Mouse (Mus musculus): ENCODE measurements around the gene Il4ra. TPM values are rescaled to one million over a fixed set of nuclear protein-coding genes. Genes with fewer than 3 reads are reported as not detected.
A peak's percentile ranks its signal among the peaks of the same experiment; 100 is the strongest.

Gene Il4ra
- polyA plus RNA-seq, 1 experiment, result 23.0 TPM

DNA sequence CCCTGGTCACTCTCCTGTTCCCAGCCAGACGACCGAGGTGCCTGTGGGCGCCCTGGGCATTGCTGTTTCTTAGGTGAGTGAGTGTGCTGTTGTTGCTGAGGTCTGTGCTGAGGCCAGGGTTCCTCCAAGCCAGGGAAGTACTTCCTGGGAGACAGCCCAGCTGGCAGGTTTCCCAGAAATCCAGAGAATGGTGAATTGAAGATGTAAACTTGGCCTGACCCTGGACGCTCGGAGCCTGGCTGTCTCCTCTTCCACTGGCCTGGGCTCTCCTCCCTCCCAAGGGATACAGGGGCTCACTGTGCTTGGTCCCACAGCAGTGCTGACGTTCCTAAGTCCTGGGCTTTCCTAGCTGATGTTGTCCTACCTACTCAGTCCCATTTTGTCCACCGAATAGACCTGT, 25.1 kb downstream of the Il4ra start:
- 85% methylated on average over 7 of the region's 7 CpGs for WGBS
- Histone ChIP-seq H3K4me1 (ENCODE audit: control insufficient read depth, insufficient read depth, low read length) (peaks cover 3% of the 10 kb centered on the region; the same call in 1 of the 2 replicates), H3K27ac (ENCODE audit: control insufficient read depth, insufficient read depth, low read depth, low read length, poor library complexity) (no peak overlapping the region), H3K4me3 (replicated peaks; ENCODE audit: control insufficient read depth, low read depth, low read length) (no peak overlapping the region)
- TF ChIP-seq CTCF (IDR thresholded peaks at IDR 0.05; ENCODE audit: control insufficient read depth, insufficient read depth, low read length) (no peak), POLR2A (IDR thresholded peaks at IDR 0.05; ENCODE audit: borderline replicate concordance, control insufficient read depth, low read depth, low read length) (no peak)

GRCm38 (mm10) chr7:125577486-125578088, 25.7 kb downstream of the Il4ra start:
- WGBS, result 52% methylated on average over 11 of the region's 11 CpGs
- H3K4me3 ChIP-seq (replicated peaks; ENCODE audit: control insufficient read depth, low read depth, low read length), result no peak overlapping the region
- peaks cover 8% of the 10 kb centered on the region; the same call in 1 of the 2 replicates for H3K4me1 ChIP-seq (ENCODE audit: control insufficient read depth, insufficient read depth, low read length)
- H3K27ac ChIP-seq (ENCODE audit: control insufficient read depth, insufficient read depth, low read depth, low read length, poor library complexity), result no peak overlapping the region
- TF ChIP-seq POLR2A (IDR thresholded peaks at IDR 0.05; ENCODE audit: borderline replicate concordance, control insufficient read depth, low read depth, low read length) (no peak), CTCF (IDR thresholded peaks at IDR 0.05; ENCODE audit: control insufficient read depth, insufficient read depth, low read length) (no peak)

- Histone ChIP-seq H3K4me3 (replicated peaks; ENCODE audit: control insufficient read depth, low read depth, low read length) (no peak overlapping the region), H3K27ac (ENCODE audit: control insufficient read depth, insufficient read depth, low read depth, low read length, poor library complexity) (no peak overlapping the region), H3K4me1 (ENCODE audit: control insufficient read depth, insufficient read depth, low read length) (peaks cover 9% of the 10 kb centered on the region; the same call in 1 of the 2 replicates)
- TF ChIP-seq POLR2A (IDR thresholded peaks at IDR 0.05; ENCODE audit: borderline replicate concordance, control insufficient read depth, low read depth, low read length) (no peak), CTCF (IDR thresholded peaks at IDR 0.05; ENCODE audit: control insufficient read depth, insufficient read depth, low read length) (no peak)
- 76% methylated on average over 3 of the region's 3 CpGs for WGBS
Observed at GRCm38 (mm10) chr7:125578106-125578505, 26.2 kb downstream of the Il4ra start.

GRCm38 (mm10) chr7:125579545-125580219, 27.8 kb downstream of the Il4ra start:
- Histone ChIP-seq H3K4me3 (replicated peaks; ENCODE audit: control insufficient read depth, low read depth, low read length) (no peak overlapping the region), H3K27ac (ENCODE audit: control insufficient read depth, insufficient read depth, low read depth, low read length, poor library complexity) (no peak overlapping the region), H3K4me1 (ENCODE audit: control insufficient read depth, insufficient read depth, low read length) (peaks cover 13% of the 10 kb centered on the region; the same call in 1 of the 2 replicates)
- TF ChIP-seq POLR2A (IDR thresholded peaks at IDR 0.05; ENCODE audit: borderline replicate concordance, control insufficient read depth, low read depth, low read length), result no peak
- TF ChIP-seq CTCF (IDR thresholded peaks at IDR 0.05; ENCODE audit: control insufficient read depth, insufficient read depth, low read length), result no peak
- 46% methylated on average over 9 of the region's 9 CpGs for WGBS

- Histone ChIP-seq H3K4me3 (replicated peaks; ENCODE audit: control insufficient read depth, low read depth, low read length) (no peak overlapping the region), H3K27ac (ENCODE audit: control insufficient read depth, insufficient read depth, low read depth, low read length, poor library complexity) (no peak overlapping the region), H3K4me1 (ENCODE audit: control insufficient read depth, insufficient read depth, low read length) (peaks cover 13% of the 10 kb centered on the region; the same call in 1 of the 2 replicates)
- 67% methylated on average over 1 of the region's 1 CpGs for WGBS
- TF ChIP-seq POLR2A (IDR thresholded peaks at IDR 0.05; ENCODE audit: borderline replicate concordance, control insufficient read depth, low read depth, low read length) (no peak), CTCF (IDR thresholded peaks at IDR 0.05; ENCODE audit: control insufficient read depth, insufficient read depth, low read length) (no peak)
Observed at GRCm38 (mm10) chr7:125580220-125580549, 28.3 kb downstream of the Il4ra start.

DNA sequence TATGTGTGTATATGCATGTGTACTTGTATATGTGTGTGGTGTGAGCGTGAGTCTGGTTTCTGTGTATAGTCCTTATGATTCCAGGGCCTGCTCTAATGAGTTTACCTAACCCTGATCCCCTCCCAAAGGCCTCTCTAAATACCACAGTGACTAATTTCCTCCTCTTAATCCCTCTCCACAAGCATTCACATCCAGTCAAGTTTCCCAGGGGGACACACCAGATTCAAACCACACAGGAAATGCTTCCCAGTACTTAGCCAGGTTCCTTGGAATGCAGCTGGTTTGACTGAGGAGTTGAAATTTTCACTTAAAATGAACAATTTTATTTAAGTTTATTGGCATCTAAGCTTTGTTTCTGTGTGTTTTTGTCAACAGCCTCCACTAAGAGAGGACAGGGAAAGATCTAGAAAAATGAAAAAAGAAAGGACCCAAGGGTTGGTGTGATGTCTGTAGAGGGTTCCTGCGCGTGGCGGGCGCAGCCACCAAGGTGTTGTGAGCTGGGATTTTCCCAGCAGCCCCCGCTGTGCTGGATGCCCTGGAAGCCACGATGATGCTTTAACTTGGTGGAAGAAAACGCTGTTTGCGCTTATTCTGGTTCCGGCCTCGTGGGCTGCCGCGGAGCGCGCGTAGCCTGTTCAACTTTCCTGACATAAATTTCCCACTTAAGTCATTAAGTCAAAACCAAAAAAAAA, 28.9 kb downstream of the Il4ra start:
- H3K27ac ChIP-seq (ENCODE audit: control insufficient read depth, insufficient read depth, low read depth, low read length, poor library complexity), result no peak overlapping the region
- peak overlapping the region; percentile 44 for H3K4me3 ChIP-seq (replicated peaks; ENCODE audit: control insufficient read depth, low read depth, low read length)
- WGBS, result 8% methylated on average over 16 of the region's 16 CpGs
- TF ChIP-seq CTCF (IDR thresholded peaks at IDR 0.05; ENCODE audit: control insufficient read depth, insufficient read depth, low read length) (no peak), POLR2A (IDR thresholded peaks at IDR 0.05; ENCODE audit: borderline replicate concordance, control insufficient read depth, low read depth, low read length) (no peak)
- H3K4me1 ChIP-seq (ENCODE audit: control insufficient read depth, insufficient read depth, low read length), result peaks cover 13% of the 10 kb centered on the region; the same call in 1 of the 2 replicates

- H3K4me1 ChIP-seq (ENCODE audit: control insufficient read depth, insufficient read depth, low read length), result peaks cover 15% of the 10 kb centered on the region
- peak overlapping the region; percentile 44 for H3K4me3 ChIP-seq (replicated peaks; ENCODE audit: control insufficient read depth, low read depth, low read length)
- TF ChIP-seq CTCF (IDR thresholded peaks at IDR 0.05; ENCODE audit: control insufficient read depth, insufficient read depth, low read length), result peak; percentile 97
- no peak for TF ChIP-seq POLR2A (IDR thresholded peaks at IDR 0.05; ENCODE audit: borderline replicate concordance, control insufficient read depth, low read depth, low read length)
- under 1% methylated on average over 21 of the region's 21 CpGs for WGBS
- no peak overlapping the region; the same call in 1 of the 2 replicates for H3K27ac ChIP-seq (ENCODE audit: control insufficient read depth, insufficient read depth, low read depth, low read length, poor library complexity)
Observed at GRCm38 (mm10) chr7:125581317-125581672, 29.4 kb downstream of the Il4ra start.

- H3K4me3 ChIP-seq (replicated peaks; ENCODE audit: control insufficient read depth, low read depth, low read length), result no peak overlapping the region
- H3K27ac ChIP-seq (ENCODE audit: control insufficient read depth, insufficient read depth, low read depth, low read length, poor library complexity), result no peak overlapping the region
- 31% methylated on average over 6 of the region's 6 CpGs for WGBS
- H3K4me1 ChIP-seq (ENCODE audit: control insufficient read depth, insufficient read depth, low read length), result peaks cover 20% of the 10 kb centered on the region
- no peak for TF ChIP-seq CTCF (IDR thresholded peaks at IDR 0.05; ENCODE audit: control insufficient read depth, insufficient read depth, low read length)
- no peak for TF ChIP-seq POLR2A (IDR thresholded peaks at IDR 0.05; ENCODE audit: borderline replicate concordance, control insufficient read depth, low read depth, low read length)
Observed at GRCm38 (mm10) chr7:125583325-125584004, 31.5 kb downstream of the Il4ra start.

Data from bone marrow, adult 2 months (tissue).